Mouse (Mus musculus) MEL (cell line): Measurements from ENCODE around the gene Gramd1b.

Source experiments
- CHD1 ChIP-seq: IDR thresholded peaks from 2 replicates; pipeline ENCODE4 v1.6.1; 2012; ENCODE audit warnings: low read depth, mild to moderate bottlenecking, inconsistent platforms, low read length, improper control_type of control experiment
- CTCF ChIP-seq, 3 experiments: IDR thresholded peaks in 2 of 3; conservative IDR thresholded peaks in 1 of 3; 2 replicates each; pipeline ENCODE4 v1.5.1; 2011 to 2012; ENCODE audit warnings: low read length in 3 of 3, low read depth in 2 of 3, mild to moderate bottlenecking in 2 of 3, improper control_type of control experiment in 1 of 3, inconsistent platforms in 1 of 3, mixed read lengths in 1 of 3, moderate library complexity in 1 of 3; ENCODE audit not compliant: control insufficient read depth in 1 of 3, insufficient read depth in 1 of 3, poor library complexity in 1 of 3, severe bottlenecking in 1 of 3
- EP300 ChIP-seq, 2 experiments: IDR thresholded peaks; 2 replicates each; pipeline ENCODE4 v1.6.1; 2011; ENCODE audit warnings: improper control_type of control experiment in 2 of 2, low read length in 2 of 2, low read depth in 1 of 2, mild to moderate bottlenecking in 1 of 2
- ETS1 ChIP-seq: IDR thresholded peaks from 2 replicates; pipeline ENCODE4 v1.6.1; 2012; ENCODE audit warnings: low read depth, mild to moderate bottlenecking, inconsistent platforms, low read length, improper control_type of control experiment, moderate library complexity
- GATA1 ChIP-seq: IDR thresholded peaks from 2 replicates; pipeline ENCODE4 v1.6.1; 2011; ENCODE audit warnings: low read depth, low read length, improper control_type of control experiment
- NELFE ChIP-seq: IDR thresholded peaks from 2 replicates; pipeline ENCODE4 v1.6.1; 2011; ENCODE audit warnings: low read depth, low read length, improper control_type of control experiment
- POLR2AphosphoS5 ChIP-seq: IDR thresholded peaks from 2 replicates; pipeline ENCODE4 v1.6.1; 2012; ENCODE audit warnings: low read depth, borderline replicate concordance, mild to moderate bottlenecking, inconsistent platforms, low read length, moderate library complexity, mixed read lengths
- RCOR1 ChIP-seq: IDR thresholded peaks from 2 replicates; pipeline ENCODE4 v1.6.1; 2012; ENCODE audit warnings: low read depth, mild to moderate bottlenecking, inconsistent platforms, low read length, improper control_type of control experiment
- SMC3 ChIP-seq: IDR thresholded peaks from 2 replicates; pipeline ENCODE4 v1.6.1; 2011; ENCODE audit warnings: low read depth, low read length, improper control_type of control experiment
- UBTF ChIP-seq: IDR thresholded peaks from 2 replicates; pipeline ENCODE4 v1.6.1; 2012; ENCODE audit warnings: low read depth, mild to moderate bottlenecking, inconsistent platforms, low read length, improper control_type of control experiment, moderate library complexity, borderline replicate concordance; ENCODE audit not compliant: insufficient read depth
- ZC3H11A ChIP-seq: IDR thresholded peaks from 2 replicates; pipeline ENCODE4 v1.6.1; 2012; ENCODE audit warnings: low read depth, mild to moderate bottlenecking, inconsistent platforms, low read length, improper control_type of control experiment

DNA sequence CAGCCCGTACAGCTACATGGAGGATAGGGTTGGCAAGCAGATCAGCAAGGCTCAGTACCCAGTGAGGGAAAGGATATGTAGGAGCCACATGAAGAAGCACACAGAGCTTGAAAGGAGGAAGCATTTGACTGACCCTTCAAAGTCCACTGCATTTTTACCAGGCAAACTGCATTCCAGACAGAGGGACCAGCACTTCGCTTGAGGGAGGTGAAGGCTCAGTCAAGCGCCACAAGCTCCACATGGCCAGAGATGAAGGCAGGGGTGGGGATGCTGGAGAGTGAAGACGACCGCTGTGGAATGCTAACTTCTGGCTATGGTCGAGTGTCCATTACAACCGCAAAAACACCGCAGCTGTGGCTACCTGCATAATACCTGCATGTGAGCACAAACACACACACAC is 100.2 kb downstream of the Gramd1b start:
- TF ChIP-seq CTCF (IDR thresholded peaks at IDR 0.05 in 2 of 3, conservative IDR thresholded peaks at IDR 0.05 in 1 of 3; ENCODE audit: control insufficient read depth in 1 of 3, insufficient read depth in 1 of 3, low read depth in 2 of 3, low read length in 3 of 3, poor library complexity in 1 of 3, severe bottlenecking in 1 of 3) (no peak), EP300 (IDR thresholded peaks at IDR 0.05; ENCODE audit: low read depth in 1 of 2, low read length in 2 of 2) (no peak), GATA1 (no peak), RCOR1 (no peak), CHD1 (no peak), UBTF (no peak), POLR2AphosphoS5 (no peak), ZC3H11A (no peak), NELFE (no peak), ETS1 (no peak), SMC3 (no peak)
